Mouse (Mus musculus) CH12.LX (cell line): ENCODE measurements around the gene Tmem216. TPM values are rescaled to one million over a fixed set of nuclear protein-coding genes. Genes with fewer than 3 reads are reported as not detected.
A peak's percentile ranks its signal among the peaks of the same experiment; 100 is the strongest.

ENCODE experiments used
- DNase-seq: peaks from one replicate; pipeline ENCODE4 v3.0.0-alpha.2; 2013; ENCODE audit errors: extremely low read depth
- H3K27ac ChIP-seq: 2 replicates; pipeline ENCODE4 v1.5.1; 2012; ENCODE audit warnings: low read depth, mild to moderate bottlenecking, control low read depth, moderate library complexity; ENCODE audit not compliant: insufficient read depth
- H3K27me3 ChIP-seq: replicated peaks from 2 replicates; pipeline ENCODE3; 2012; ENCODE audit warnings: inconsistent platforms
- H3K36me3 ChIP-seq, 2 experiments: replicated peaks in 1 of 2; 2 replicates each; pipeline versions ENCODE3 to v1.6.1; 2012; ENCODE audit warnings: inconsistent platforms in 1 of 2, low read length in 1 of 2, mild to moderate bottlenecking in 1 of 2, mixed read lengths in 1 of 2, moderate library complexity in 1 of 2; ENCODE audit not compliant: control insufficient read depth in 1 of 2, insufficient read depth in 1 of 2
- H3K4me1 ChIP-seq, 2 experiments: 2 replicates each; pipeline ENCODE4 v1.6.1; 2012; ENCODE audit warnings: inconsistent platforms in 1 of 2, moderate library complexity in 1 of 2; ENCODE audit not compliant: insufficient read depth in 2 of 2, control insufficient read depth in 1 of 2
- H3K4me2 ChIP-seq: 2 replicates; pipeline ENCODE4 v1.6.1; 2012; ENCODE audit warnings: low read depth, mild to moderate bottlenecking, control low read depth; ENCODE audit not compliant: poor library complexity, insufficient read depth, severe bottlenecking
- H3K4me3 ChIP-seq, 3 experiments: fragments of 150-350 bp in 1 of 3; sonication (generic) in 1 of 3; replicated peaks in 1 of 3; 2 replicates each; pipeline versions ENCODE3 to v1.5.1; 2011 to 2012; ENCODE audit warnings: low read depth in 2 of 3, low read length in 2 of 3, mild to moderate bottlenecking in 2 of 3, moderate library complexity in 2 of 3, control low read depth in 1 of 3, improper control_type of control experiment in 1 of 3, inconsistent platforms in 1 of 3, mixed read lengths in 1 of 3; ENCODE audit not compliant: poor library complexity in 1 of 3
- H3K79me2 ChIP-seq: replicated peaks from 2 replicates; pipeline ENCODE4 v1.6.1; 2012; ENCODE audit warnings: mild to moderate bottlenecking, moderate library complexity; ENCODE audit not compliant: control insufficient read depth, poor library complexity, insufficient read depth, severe bottlenecking; ENCODE audit errors: extremely low read depth
- H3K9ac ChIP-seq: 2 replicates; pipeline ENCODE4 v1.6.1; 2012; ENCODE audit warnings: low read depth, mild to moderate bottlenecking, control low read depth, moderate library complexity; ENCODE audit not compliant: insufficient read depth
- H3K9me3 ChIP-seq: replicated peaks from 2 replicates; pipeline ENCODE3; 2012; ENCODE audit warnings: low read length, inconsistent platforms, mixed read lengths
- CHD1 ChIP-seq: IDR thresholded peaks from 2 replicates; pipeline ENCODE4 v1.6.1; 2012; ENCODE audit warnings: low read depth, low read length, improper control_type of control experiment, inconsistent platforms
- CHD2 ChIP-seq: IDR thresholded peaks from 2 replicates; pipeline ENCODE4 v1.6.1; 2011; ENCODE audit warnings: low read length, improper control_type of control experiment
- CTCF ChIP-seq, 2 experiments: IDR thresholded peaks in 1 of 2; conservative IDR thresholded peaks in 1 of 2; 2 replicates each; pipeline ENCODE4 v1.5.1; 2011 to 2012; ENCODE audit warnings: low read depth in 2 of 2, low read length in 2 of 2, improper control_type of control experiment in 1 of 2, inconsistent platforms in 1 of 2, mild to moderate bottlenecking in 1 of 2, moderate library complexity in 1 of 2
- ELF1 ChIP-seq: IDR thresholded peaks from 2 replicates; pipeline ENCODE4 v1.6.1; 2014; ENCODE audit warnings: low read depth, mild to moderate bottlenecking, inconsistent platforms, low read length, improper control_type of control experiment
- EP300 ChIP-seq: IDR thresholded peaks from 2 replicates; pipeline ENCODE4 v1.6.1; 2011; ENCODE audit warnings: low read length, improper control_type of control experiment
- HCFC1 ChIP-seq: IDR thresholded peaks from 2 replicates; pipeline ENCODE4 v1.6.1; 2012; ENCODE audit warnings: low read depth, mild to moderate bottlenecking, inconsistent platforms, low read length, improper control_type of control experiment
- IRF4 ChIP-seq: IDR thresholded peaks from 2 replicates; pipeline ENCODE4 v1.6.1; 2014; ENCODE audit warnings: low read depth, mild to moderate bottlenecking, inconsistent platforms, low read length, improper control_type of control experiment
- KAT2A ChIP-seq: IDR thresholded peaks from 2 replicates; pipeline ENCODE4 v1.6.1; 2012; ENCODE audit warnings: low read length, improper control_type of control experiment, inconsistent platforms; ENCODE audit not compliant: insufficient replicate concordance
- MXI1 ChIP-seq: IDR thresholded peaks from 2 replicates; pipeline ENCODE4 v1.6.1; 2011; ENCODE audit warnings: mild to moderate bottlenecking, low read depth, low read length, improper control_type of control experiment
- NELFE ChIP-seq: IDR thresholded peaks from 2 replicates; pipeline ENCODE4 v1.6.1; 2011; ENCODE audit warnings: low read depth, low read length, improper control_type of control experiment
- NRF1 ChIP-seq: IDR thresholded peaks from 2 replicates; pipeline ENCODE4 v1.6.1; 2014; ENCODE audit warnings: low read depth, mild to moderate bottlenecking, inconsistent platforms, low read length, improper control_type of control experiment, moderate library complexity
- POLR2A ChIP-seq: IDR thresholded peaks from 2 replicates; pipeline ENCODE4 v1.6.1; 2011; ENCODE audit warnings: low read depth, mild to moderate bottlenecking, improper control_type of control experiment, low read length
- POLR2AphosphoS2 ChIP-seq: IDR thresholded peaks from 2 replicates; pipeline ENCODE4 v1.6.1; 2011; ENCODE audit warnings: low read depth, low read length, improper control_type of control experiment
- RAD21 ChIP-seq: IDR thresholded peaks from 2 replicates; pipeline ENCODE4 v1.6.1; 2011; ENCODE audit warnings: low read depth, mild to moderate bottlenecking, low read length, improper control_type of control experiment, moderate library complexity
- SMC3 ChIP-seq: IDR thresholded peaks from 2 replicates; pipeline ENCODE4 v1.6.1; 2011; ENCODE audit warnings: low read depth, low read length, improper control_type of control experiment
- TCF12 ChIP-seq: IDR thresholded peaks from 2 replicates; pipeline ENCODE4 v1.6.1; 2014; ENCODE audit warnings: low read depth, mild to moderate bottlenecking, inconsistent platforms, low read length, improper control_type of control experiment
- USF1 ChIP-seq: IDR thresholded peaks from 2 replicates; pipeline ENCODE4 v1.6.1; 2014; ENCODE audit warnings: low read depth, mild to moderate bottlenecking, inconsistent platforms, low read length, improper control_type of control experiment
- USF2 ChIP-seq: conservative IDR thresholded peaks from 2 replicates; pipeline ENCODE4 v1.6.1; 2011; ENCODE audit warnings: low read depth, low read length, improper control_type of control experiment
- ZC3H11A ChIP-seq: IDR thresholded peaks from 2 replicates; pipeline ENCODE4 v1.6.1; 2012; ENCODE audit warnings: low read depth, mild to moderate bottlenecking, inconsistent platforms, low read length, improper control_type of control experiment
- ZKSCAN1 ChIP-seq: IDR thresholded peaks from 2 replicates; pipeline ENCODE4 v1.6.1; 2012; ENCODE audit warnings: low read depth, inconsistent platforms, low read length, improper control_type of control experiment, borderline replicate concordance
- ZNF384 ChIP-seq: IDR thresholded peaks from 2 replicates; pipeline ENCODE4 v1.6.1; 2012; ENCODE audit warnings: low read depth, low read length, improper control_type of control experiment, inconsistent platforms
- dilution Hi-C: fragments of 300-500 bp; cut with MboI; formaldehyde crosslinking; loops from 2 replicates; pipeline ENCODE4 v1.14.3; 2020; ENCODE audit warnings: low sequenced_read_pairs; ENCODE audit not compliant: extremely low pct_unique_long_range_greater_than_20kb, extremely low pct_ligation_motif_present
- in situ Hi-C: fragments of 300-500 bp; cut with MboI; formaldehyde crosslinking; loops from 3 replicates; pipeline ENCODE4 v1.14.3; 2019; ENCODE audit warnings: low sequenced_read_pairs, low pct_ligation_motif_present, low pct_unique_long_range_greater_than_20kb, mixed read lengths
- polyA plus RNA-seq: library from polyadenylated mRNA; unstranded; fragments of >175 nt; gene quantifications from 2 replicates; pipeline ENCODE4 v1.2.1, GENCODE M21; 2012; ENCODE audit warnings: low read depth; ENCODE audit not compliant: insufficient read length
- total RNA-seq, 2 experiments: library from RNA; depleted of rRNA; stranded (reverse); fragments of 300-350 nt in 1 of 2; fragments of >200 nt in 1 of 2; gene quantifications; 2 replicates each; pipeline ENCODE4 v1.2.3; 2012 to 2014

Tmem216 gene
- total and polyA plus RNA-seq, 3 experiments: 19.9 to 25.7 (median 24.0) TPM

DNA sequence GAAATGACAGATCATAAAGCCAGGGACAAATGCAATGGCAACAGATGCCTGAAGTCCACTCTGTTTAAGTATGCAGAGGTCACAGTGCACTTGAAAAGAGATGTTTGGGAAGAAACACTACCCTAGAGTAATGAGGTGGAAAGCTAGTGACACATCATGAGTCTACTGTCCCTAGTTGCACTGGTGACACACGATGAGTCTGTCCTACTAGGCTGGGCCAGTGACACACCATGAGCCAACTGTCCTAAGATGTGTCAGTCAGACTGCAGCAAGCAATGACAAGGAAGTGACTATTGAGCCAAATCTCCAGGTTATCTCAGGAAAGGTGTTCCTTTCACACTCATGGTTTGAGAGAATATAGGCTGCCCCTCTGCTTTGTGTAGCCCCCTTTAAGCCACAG is 60.4 kb downstream of the Tmem216 start:
- Histone ChIP-seq H3K79me2 (no peaks in the 10 kb centered on the region), H3K4me3 (no peak overlapping the region), H3K9me3 (no peaks in the 10 kb centered on the region), H3K4me2 (no peak overlapping the region), H3K4me1 (no peaks in the 10 kb centered on the region), H3K27me3 (no peaks in the 10 kb centered on the region), H3K27ac (no peak overlapping the region), H3K9ac (no peak overlapping the region), H3K36me3 (peaks cover 28 to 72% of the 10 kb centered on the region in 2 experiments)
- DNase-seq: no peak
- dilution Hi-C loops: no loop called here
- TF ChIP-seq KAT2A (no peak), IRF4 (no peak), EP300 (no peak), TCF12 (no peak), HCFC1 (no peak), ELF1 (no peak), USF1 (no peak), NELFE (no peak), POLR2AphosphoS2 (no peak), MXI1 (no peak)
- in situ Hi-C loops: no loop called here

DNA sequence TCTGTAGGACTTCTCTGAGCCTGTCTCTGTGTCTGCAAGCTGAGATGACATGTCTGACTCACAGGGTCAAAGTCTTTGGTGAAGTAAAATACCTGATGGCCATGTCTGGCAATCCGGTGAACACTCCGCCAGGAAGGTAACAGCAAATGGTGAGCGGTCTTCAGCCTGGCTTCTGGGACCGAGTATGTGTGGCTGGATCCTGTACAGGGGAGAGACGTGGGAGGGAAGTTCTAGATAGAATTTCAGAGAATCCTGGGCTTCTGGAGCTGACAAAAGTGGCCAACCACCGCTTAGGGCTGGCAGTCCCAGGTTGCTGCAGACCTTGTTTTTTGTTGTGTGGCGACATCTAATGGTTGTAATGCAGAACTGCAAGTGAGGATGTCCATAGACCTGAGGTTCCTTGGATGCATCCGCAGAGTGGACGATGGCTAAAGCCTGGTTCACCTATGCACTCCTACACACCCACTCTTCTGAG is 69.7 kb downstream of the Tmem216 start:
- in situ Hi-C loops (loop anchor here (5.0 kb wide), 1 partner anchor 34 kb away; no protein-coding TSS in a partner anchor), dilution Hi-C loops (no loop called here)
- DNase-seq: peak; percentile 59
- Histone ChIP-seq H3K9me3 (no peaks in the 10 kb centered on the region), H3K79me2 (no peaks in the 10 kb centered on the region), H3K27me3 (no peaks in the 10 kb centered on the region), H3K36me3 (no peaks in the 10 kb centered on the region), H3K27ac (no peak overlapping the region), H3K9ac (no peak overlapping the region), H3K4me3 (no peak overlapping the region), H3K4me2 (no peak overlapping the region), H3K4me1 (peaks cover 3 to 13% of the 10 kb centered on the region in 2 experiments)
- TF ChIP-seq RAD21 (peak; percentile 93), CHD1 (no peak), USF2 (no peak), ZKSCAN1 (no peak), ZC3H11A (peak; percentile 73), CHD2 (no peak), NRF1 (no peak), ZNF384 (no peak), CTCF (conservative IDR thresholded peaks at IDR 0.05 in 1 of 2, IDR thresholded peaks at IDR 0.05 in 1 of 2; ENCODE audit: low read depth in 2 of 2, low read length in 2 of 2) (peak; percentile 95 to 96), SMC3 (peak; percentile 94), POLR2A (no peak)

Other genes with a start within 250 kb of the Tmem216 start
- gene Syt7, start 167.1 kb downstream of the Tmem216 start, total RNA-seq (2012; rRNA removed): not detected in 2 replicates
- not detected in 2 replicates for gene Syt7, start 167.1 kb downstream of the Tmem216 start, total RNA-seq (2014; rRNA removed)
- gene Syt7, start 167.1 kb downstream of the Tmem216 start, polyA plus RNA-seq: not detected in 2 replicates
- not detected in 2 replicates for gene Lrrc10b, start 98.8 kb downstream of the Tmem216 start, total RNA-seq (2012; rRNA removed)
- not detected in 2 replicates for gene Lrrc10b, start 98.8 kb downstream of the Tmem216 start, total RNA-seq (2014; rRNA removed)
- gene Lrrc10b, start 98.8 kb downstream of the Tmem216 start, polyA plus RNA-seq: not detected in 2 replicates
- gene Ppp1r32, start 73.3 kb downstream of the Tmem216 start, total RNA-seq (2012; rRNA removed): 0.13 TPM in 1 of 2 replicates, not detected in the other
- 0.18 TPM in 1 of 2 replicates, not detected in the other for gene Ppp1r32, start 73.3 kb downstream of the Tmem216 start, total RNA-seq (2014; rRNA removed)
- 0.25 and 0.49 TPM in 2 replicates for gene Ppp1r32, start 73.3 kb downstream of the Tmem216 start, polyA plus RNA-seq
- 25.6 and 29.3 TPM in 2 replicates for gene Cpsf7, start 31.0 kb downstream of the Tmem216 start, total RNA-seq (2012; rRNA removed)
- gene Cpsf7, start 31.0 kb downstream of the Tmem216 start, total RNA-seq (2014; rRNA removed): 28.8 and 30.8 TPM in 2 replicates
- 47.8 and 48.8 TPM in 2 replicates for gene Cpsf7, start 31.0 kb downstream of the Tmem216 start, polyA plus RNA-seq
- 31.7 and 35.7 TPM in 2 replicates for gene Sdhaf2, start 30.1 kb downstream of the Tmem216 start, total RNA-seq (2012; rRNA removed)
- gene Sdhaf2, start 30.1 kb downstream of the Tmem216 start, total RNA-seq (2014; rRNA removed): 85.6 and 96.0 TPM in 2 replicates
- gene Sdhaf2, start 30.1 kb downstream of the Tmem216 start, polyA plus RNA-seq: 54.6 and 57.3 TPM in 2 replicates
- 137 and 161 TPM in 2 replicates for gene Cyb561a3, start 20.9 kb upstream of the Tmem216 start, total RNA-seq (2012; rRNA removed)
- gene Cyb561a3, start 20.9 kb upstream of the Tmem216 start, total RNA-seq (2014; rRNA removed): 180 and 211 TPM in 2 replicates
- gene Cyb561a3, start 20.9 kb upstream of the Tmem216 start, polyA plus RNA-seq: 301 and 327 TPM in 2 replicates
- gene Tmem138, start 21.1 kb upstream of the Tmem216 start, total RNA-seq (2012; rRNA removed): 14.7 and 15.9 TPM in 2 replicates
- 14.0 and 14.1 TPM in 2 replicates for gene Tmem138, start 21.1 kb upstream of the Tmem216 start, total RNA-seq (2014; rRNA removed)
- 25.8 and 30.9 TPM in 2 replicates for gene Tmem138, start 21.1 kb upstream of the Tmem216 start, polyA plus RNA-seq
- gene Ddb1, start 49.1 kb upstream of the Tmem216 start, total RNA-seq (2012; rRNA removed): 319 and 365 TPM in 2 replicates
- 299 and 311 TPM in 2 replicates for gene Ddb1, start 49.1 kb upstream of the Tmem216 start, total RNA-seq (2014; rRNA removed)
- 406 and 451 TPM in 2 replicates for gene Ddb1, start 49.1 kb upstream of the Tmem216 start, polyA plus RNA-seq
- gene Tkfc, start 49.4 kb upstream of the Tmem216 start, total RNA-seq (2012; rRNA removed): 10.0 and 11.0 TPM in 2 replicates
- gene Tkfc, start 49.4 kb upstream of the Tmem216 start, total RNA-seq (2014; rRNA removed): 2.4 TPM in 2 replicates
- gene Tkfc, start 49.4 kb upstream of the Tmem216 start, polyA plus RNA-seq: 14.9 and 15.0 TPM in 2 replicates
- gene Vwce, start 78.0 kb upstream of the Tmem216 start, total RNA-seq (2012; rRNA removed): 0.13 and 0.21 TPM in 2 replicates
- 0.04 TPM in 1 of 2 replicates, not detected in the other for gene Vwce, start 78.0 kb upstream of the Tmem216 start, total RNA-seq (2014; rRNA removed)
- 1.0 and 1.3 TPM in 2 replicates for gene Vwce, start 78.0 kb upstream of the Tmem216 start, polyA plus RNA-seq
- 0.08 TPM in 1 of 2 replicates, not detected in the other for gene Pga5, start 121.8 kb upstream of the Tmem216 start, total RNA-seq (2012; rRNA removed)
- gene Pga5, start 121.8 kb upstream of the Tmem216 start, total RNA-seq (2014; rRNA removed): not detected in 2 replicates
- not detected in 2 replicates for gene Pga5, start 121.8 kb upstream of the Tmem216 start, polyA plus RNA-seq
- gene Vps37c, start 132.5 kb upstream of the Tmem216 start, total RNA-seq (2012; rRNA removed): 9.5 and 10.8 TPM in 2 replicates
- 4.9 and 6.2 TPM in 2 replicates for gene Vps37c, start 132.5 kb upstream of the Tmem216 start, total RNA-seq (2014; rRNA removed)
- 13.0 and 13.4 TPM in 2 replicates for gene Vps37c, start 132.5 kb upstream of the Tmem216 start, polyA plus RNA-seq
- 8.7 and 9.9 TPM in 2 replicates for gene Cd5, start 182.8 kb upstream of the Tmem216 start, total RNA-seq (2012; rRNA removed)
- gene Cd5, start 182.8 kb upstream of the Tmem216 start, total RNA-seq (2014; rRNA removed): 17.7 and 20.7 TPM in 2 replicates
- gene Cd5, start 182.8 kb upstream of the Tmem216 start, polyA plus RNA-seq: 46.8 and 51.4 TPM in 2 replicates